24 mouse cellular contexts compared by ENCODE assay signal in the genomic region with DNA sequence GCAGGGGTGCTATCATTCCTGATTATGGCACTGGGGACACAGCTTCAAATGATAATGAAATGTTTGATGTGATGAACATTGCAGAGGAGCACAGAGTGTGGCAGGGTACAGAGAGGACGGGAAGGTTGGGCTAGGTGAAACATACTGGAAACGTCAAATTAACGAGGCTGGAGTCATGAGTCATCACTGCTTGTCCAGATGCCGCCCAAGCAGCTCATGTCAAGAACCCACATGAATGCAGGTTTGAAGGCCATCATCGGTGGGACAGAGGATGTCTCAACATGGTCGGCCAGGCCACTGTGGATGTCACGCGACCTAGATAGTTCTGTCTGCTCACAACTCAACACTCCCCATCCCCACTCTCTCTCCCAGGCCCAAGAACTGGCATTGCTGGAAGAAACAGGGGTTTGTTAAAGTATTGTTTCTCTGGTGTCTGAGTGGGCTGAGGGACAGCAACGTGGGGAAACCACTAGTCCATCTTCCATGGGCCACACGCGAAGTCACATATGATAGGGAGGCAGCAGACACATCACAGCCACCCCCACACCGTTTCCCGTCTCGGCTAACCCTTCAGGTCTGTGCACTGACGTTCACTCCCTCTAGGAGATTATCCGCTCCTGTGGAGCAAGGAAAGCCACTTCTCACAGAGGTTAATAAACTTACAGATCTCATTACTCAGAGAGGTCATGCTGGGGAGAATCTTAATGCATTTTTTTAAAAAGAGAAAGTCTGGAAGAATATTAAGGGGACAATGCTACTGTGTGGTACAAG. TPM values are rescaled to one million over a fixed set of nuclear protein-coding genes. Genes with fewer than 3 reads are reported as not detected.
DNase-seq lines count a peak whose midpoint lies in the region; ATAC-seq and TF ChIP-seq lines count a peak whose summit lies in the region.
"Had no signal": no experiment of that assay in that cellular context is flagged by ENCODE, and none has a peak within 500 bp of the region (broad histone marks: within the 10 kb centered on the region; RNA-seq: fewer than 3 reads in every experiment).

No protein-coding gene starts in this region.

- H3K36me3 ChIP-seq in kidney, embryonic 15.5 days: no peaks in the 10 kb centered on the region
- H3K36me3 ChIP-seq: forebrain, embryonic 10.5 days; hindbrain, embryonic 10.5 days; hindbrain, embryonic 13.5 days had no signal

- peak; percentile 61 for ATAC-seq in kidney, embryonic 15.5 days (replicated peaks; ENCODE audit: low FRiP score)
- ATAC-seq in Patski: peak; percentile 72
- ATAC-seq: activated CD4-positive, CD25-positive, alpha-beta regulatory T cell, adult 4 months; forebrain, embryonic 13.5 days; forebrain, embryonic 16.5 days; hindbrain, embryonic 16.5 days had no signal

- CTCF ChIA-PET in Patski (lab: Charles Lee): no interaction called here

- TF ChIP-seq CTCF in Patski (IDR thresholded peaks at IDR 0.05): no peak

- WGBS in kidney, embryonic 15.5 days: 51% methylated on average over 16 of the region's 16 CpGs

- H3K9me3 ChIP-seq in kidney, embryonic 15.5 days (replicated peaks): no peaks in the 10 kb centered on the region
- H3K9me3 ChIP-seq: forebrain, embryonic 10.5 days; forebrain, embryonic 13.5 days; hindbrain, embryonic 10.5 days; hindbrain, embryonic 13.5 days had no signal

- peaks cover 7% of the 10 kb centered on the region; the same call in 1 of the 2 replicates for H3K4me1 ChIP-seq in kidney, embryonic 15.5 days
- H3K4me1 ChIP-seq: hindbrain, embryonic 13.5 days had no signal

- peaks cover 3% of the 10 kb centered on the region; the same call in 1 of the 2 replicates for H3K27me3 ChIP-seq in kidney, embryonic 15.5 days
- H3K27me3 ChIP-seq in Patski: no peaks in the 10 kb centered on the region
- H3K27me3 ChIP-seq: forebrain, embryonic 13.5 days; hindbrain, embryonic 13.5 days had no signal

- DNase-seq in kidney, postnatal 10 days: no peak
- peak; percentile 24 to 37 for DNase-seq in kidney, postnatal 4 days
- no peak for DNase-seq in kidney, adult 18-20 months
- peak; percentile 44 for DNase-seq in MN1 (ENCODE audit: low spot score)
- DNase-seq in Patski (ENCODE audit: low read depth, low spot score): peak; percentile 73
- DNase-seq in adrenal gland, adult 2 months: no peak
- DNase-seq in gastrocnemius, postnatal 4 days (ENCODE audit: low spot score in 2 of 2): no peak
- DNase-seq: adrenal gland, postnatal 10 days; adrenal gland, postnatal 36 days; cerebellum, adult 18-20 months; cerebellum, adult 9-10 months; cerebellum, postnatal 14 days; gastrocnemius, postnatal 14 days; heart, adult 2 months; heart, postnatal 36 days had no signal

- no peak overlapping the region for H3K4me3 ChIP-seq in kidney, embryonic 15.5 days (replicated peaks)
- H3K4me3 ChIP-seq: forebrain, embryonic 10.5 days; forebrain, embryonic 13.5 days; heart, adult 2 months; hindbrain, embryonic 10.5 days; hindbrain, embryonic 13.5 days had no signal

- H3K4me2 ChIP-seq in kidney, embryonic 15.5 days: no peak overlapping the region
- H3K4me2 ChIP-seq: forebrain, embryonic 13.5 days; heart, embryonic 11.5 days; hindbrain, embryonic 13.5 days had no signal

- in situ Hi-C loops in Patski (cut with MboI; ENCODE audit: low pct_unique_long_range_greater_than_20kb): no loop called here

- H3K9ac ChIP-seq in kidney, embryonic 15.5 days: no peak overlapping the region
- H3K9ac ChIP-seq: forebrain, embryonic 13.5 days; hindbrain, embryonic 13.5 days had no signal

- H3K27ac ChIP-seq in kidney, embryonic 15.5 days: no peak overlapping the region
- H3K27ac ChIP-seq: forebrain, embryonic 10.5 days; forebrain, embryonic 13.5 days; heart, adult 2 months; hindbrain, embryonic 10.5 days; hindbrain, embryonic 13.5 days had no signal

- POLR2A ChIA-PET in Patski (lab: Charles Lee): no interaction called here

RNA-seq across cellular contexts. Expression of a gene that starts 11.4 kb away (rescaled TPM):
- 13.3 and 14.8 TPM in 2 replicates for polyA plus RNA-seq in kidney, embryonic 15.5 days (2015; fragmentation: Nextera tagmentation; extraction: Ambion mirVana)
- 5.5 TPM for polyA plus RNA-seq in Patski (2021)
- total RNA-seq in adrenal gland, adult 2 months (2021): 1 to 10 TPM; 3.6 to 6.7 TPM
- polyA plus RNA-seq in adrenal gland, adult 2 months (2012; rRNA removed): 0.58 and 0.75 TPM in 2 replicates
- 10 to 100 TPM; 22.3 to 23.3 TPM for total RNA-seq in gastrocnemius, postnatal 4 days (2021)

Comparison
In these comparisons a context has a peak if more than half of its experiments do, and no peak if none do; other contexts are left out.
1. DNase-seq: peak in kidney, postnatal 4 days (2 of 2), MN1 (single experiment) and Patski (single experiment); none in kidney, postnatal 10 days (single experiment), kidney, adult 18-20 months (single experiment), adrenal gland, adult 2 months (single experiment) and gastrocnemius, postnatal 4 days (0 of 2).